Mouse (Mus musculus) intestine, embryonic 16.5 days (tissue): ENCODE measurements around the gene Hsd3b1. TPM values are rescaled to one million over a fixed set of nuclear protein-coding genes. Genes with fewer than 3 reads are reported as not detected.
A peak's percentile ranks its signal among the peaks of the same experiment; 100 is the strongest.

Source experiments
- ATAC-seq: fragments of 200-750 bp; cut with Nextera tagmentation; 2 replicates; pipeline ENCODE4 v1.8.0; 2017; ENCODE audit warnings: moderate TSS enrichment, moderate library complexity
- H3K27ac ChIP-seq: fragments of 300-500 bp; sonication (generic); 2 replicates; pipeline ENCODE4 v1.5.1; 2014; ENCODE audit warnings: mild to moderate bottlenecking, low read length
- H3K27me3 ChIP-seq: fragments of 300-500 bp; sonication (generic); replicated peaks from 2 replicates; pipeline ENCODE4 v1.6.1; 2014; ENCODE audit warnings: low read length, control low read depth, mixed read lengths; ENCODE audit not compliant: control insufficient read depth, insufficient read depth
- H3K36me3 ChIP-seq: fragments of 300-500 bp; sonication (generic); 2 replicates; pipeline ENCODE4 v1.6.1; 2014; ENCODE audit warnings: low read length, control low read depth; ENCODE audit not compliant: control insufficient read depth, insufficient read depth
- H3K4me1 ChIP-seq: fragments of 300-500 bp; sonication (generic); 2 replicates; pipeline ENCODE4 v1.6.1; 2014; ENCODE audit warnings: low read length, control low read depth, mixed read lengths; ENCODE audit not compliant: control insufficient read depth, insufficient read depth
- H3K4me2 ChIP-seq: fragments of 300-500 bp; sonication (generic); 2 replicates; pipeline ENCODE4 v1.6.1; 2014; ENCODE audit warnings: low read depth, low read length, control low read depth
- H3K4me3 ChIP-seq: fragments of 300-500 bp; sonication (generic); 2 replicates; pipeline ENCODE4 v1.5.1; 2014; ENCODE audit warnings: mild to moderate bottlenecking, low read length
- H3K9ac ChIP-seq: fragments of 300-500 bp; sonication (generic); 2 replicates; pipeline ENCODE4 v1.6.1; 2014; ENCODE audit warnings: low read depth, low read length
- H3K9me3 ChIP-seq: fragments of 300-500 bp; sonication (generic); 2 replicates; pipeline ENCODE4 v1.6.1; 2016; ENCODE audit warnings: low read length, control low read depth; ENCODE audit not compliant: control insufficient read depth
- WGBS: fragments of 180-500 bp; shearing (Covaris S2); extraction: QIAGEN DNeasy Blood & Tissue Kit; methylation state at CpG from one replicate; pipeline ENCODE4 v1.1.7; 2014; 5-methylcytosine and 5-hydroxymethylcytosine counted together
- polyA plus RNA-seq: library from polyadenylated mRNA; unstranded; fragments of >200 nt; fragmentation: Nextera tagmentation; extraction: Ambion mirVana; gene quantifications from 2 replicates; pipeline ENCODE4 v1.2.1, GENCODE M21; 2015

The Hsd3b1 gene
- 0.67 and 16.6 TPM in 2 replicates for polyA plus RNA-seq

GRCm38 (mm10) chr3:98859576-98859975 lies at the start of gene Hsd3b1:
TSS of gene Hsd3b1 (minus strand) at chr3:98859794.
- Histone ChIP-seq H3K9ac (no peak within 1 kb of the TSS), H3K4me1 (no peaks in the 10 kb centered on the region; the same call in 1 of the 2 replicates), H3K27ac (no peak within 1 kb of the TSS), H3K27me3 (no peaks in the 10 kb centered on the region), H3K36me3 (no peaks in the 10 kb centered on the region), H3K4me3 (no peak within 1 kb of the TSS), H3K9me3 (no peaks in the 10 kb centered on the region), H3K4me2 (no peak within 1 kb of the TSS)
- ATAC-seq, result 0 out of 2 replicates have a peak, but pooled peaks have one; percentile 27
- 68% methylated on average over 3 of the region's 3 CpGs for WGBS

DNA sequence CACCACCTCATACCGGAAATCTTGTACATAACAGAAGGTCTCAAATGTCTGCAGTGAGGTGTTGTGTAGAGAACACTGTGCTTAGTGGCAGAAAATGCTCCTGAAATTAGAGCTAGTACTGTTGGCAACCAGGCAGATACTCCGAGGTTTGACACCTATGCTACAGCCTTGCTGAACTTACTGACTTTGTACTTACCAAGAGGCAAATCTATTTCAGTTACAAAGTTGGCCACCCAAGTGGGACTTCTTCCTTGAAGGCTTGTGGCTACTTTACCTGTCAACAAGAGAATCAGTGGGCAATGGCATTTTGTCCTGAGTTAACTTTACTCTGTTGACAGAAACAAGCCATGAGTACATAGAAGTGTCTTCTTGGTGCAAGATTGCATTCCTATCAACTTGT lies 38.0 kb upstream of the Hsd3b1 start:
- ATAC-seq, result no peak
- WGBS, result 95% methylated on average over 2 of the region's 2 CpGs
- H3K9me3 ChIP-seq, result no peaks in the 10 kb centered on the region
- no peak overlapping the region for H3K4me2 ChIP-seq
- no peak overlapping the region for H3K4me3 ChIP-seq
- H3K27me3 ChIP-seq, result no peaks in the 10 kb centered on the region
- H3K27ac ChIP-seq, result no peak overlapping the region
- H3K4me1 ChIP-seq, result 0 out of 2 replicates have a peak, but pooled peaks cover 3% of the 10 kb centered on the region
- H3K36me3 ChIP-seq, result no peaks in the 10 kb centered on the region
- H3K9ac ChIP-seq, result no peak overlapping the region

- Histone ChIP-seq H3K9me3 (no peaks in the 10 kb centered on the region), H3K27ac (no peak overlapping the region), H3K4me3 (no peak overlapping the region), H3K4me2 (no peak overlapping the region), H3K9ac (no peak overlapping the region), H3K36me3 (no peaks in the 10 kb centered on the region), H3K27me3 (no peaks in the 10 kb centered on the region), H3K4me1 (0 out of 2 replicates have a peak, but pooled peaks cover 3% of the 10 kb centered on the region)
- ATAC-seq, result 0 out of 2 replicates have a peak, but pooled peaks have one; percentile 19
- WGBS, result 43% methylated on average over 10 of the region's 10 CpGs
Observed at GRCm38 (mm10) chr3:98895071-98895601, 35.5 kb upstream of the Hsd3b1 start.

DNA sequence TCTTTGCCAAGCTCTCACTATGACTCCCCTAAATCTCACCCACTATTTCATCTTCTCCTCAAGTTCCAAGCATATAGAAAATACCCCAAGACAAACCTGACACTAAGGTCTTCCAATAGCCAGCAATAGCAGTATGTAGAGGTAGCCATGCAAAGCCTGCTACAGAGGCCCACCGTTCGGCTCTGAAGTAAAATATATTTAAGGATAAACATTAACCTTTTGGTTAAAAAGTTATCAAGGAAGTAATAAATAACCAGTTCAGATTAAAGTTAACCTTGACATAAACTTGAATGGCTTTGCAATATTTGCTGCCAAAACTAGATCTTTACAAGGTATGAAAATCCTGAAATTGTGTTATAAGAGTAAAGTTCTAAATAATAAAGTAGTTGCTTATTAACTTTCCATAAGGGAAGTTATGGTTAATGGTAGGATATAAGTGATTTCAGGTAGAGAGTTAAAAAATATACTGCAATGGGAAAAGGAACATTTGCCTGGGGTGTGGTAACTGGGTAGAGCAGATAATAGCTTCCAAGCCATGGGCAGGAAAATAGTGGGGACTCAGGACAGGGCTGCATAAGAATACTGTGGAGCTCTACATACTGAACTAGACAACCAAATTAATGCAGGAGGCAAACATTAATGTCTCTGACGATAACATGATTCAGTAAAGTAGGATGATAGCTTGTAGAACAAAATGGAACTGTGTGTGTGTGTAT lies 33.6 kb upstream of the Hsd3b1 start, which contains the start of gene Hao2:
Hao2 (minus strand) TSS at position 183 of the 716 bp plus-strand sequence.
- 52% methylated on average over 3 of the region's 3 CpGs for WGBS
- Histone ChIP-seq H3K36me3 (no peaks in the 10 kb centered on the region), H3K9ac (peak within 1 kb of the TSS; percentile 24; the same call in 1 of the 2 replicates), H3K27me3 (no peaks in the 10 kb centered on the region), H3K9me3 (no peaks in the 10 kb centered on the region), H3K27ac (peak within 1 kb of the TSS; percentile 77), H3K4me1 (0 out of 2 replicates have a peak, but pooled peaks cover 3% of the 10 kb centered on the region), H3K4me3 (peak within 1 kb of the TSS; percentile 39), H3K4me2 (peak within 1 kb of the TSS; percentile 34)
- peak; percentile 88 for ATAC-seq

DNA sequence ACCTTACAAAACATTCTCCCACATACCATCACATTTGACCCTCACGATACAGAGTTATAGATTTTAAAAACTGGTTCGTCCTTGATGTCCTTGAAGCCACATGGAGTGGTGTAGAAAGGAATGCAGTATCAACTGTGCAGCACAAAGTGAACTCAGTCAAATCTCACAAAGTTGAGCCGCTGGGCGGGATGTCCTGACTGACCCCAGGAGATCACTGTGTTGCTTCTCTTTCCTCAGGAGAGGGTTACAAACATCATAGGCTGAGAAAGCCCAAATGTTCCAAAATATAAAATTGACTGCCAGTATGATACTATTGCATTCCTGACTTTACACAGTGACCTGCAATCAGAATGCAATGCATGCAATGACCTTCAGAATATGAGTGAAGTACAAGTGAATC lies 30.8 kb upstream of the Hsd3b1 start:
- Histone ChIP-seq H3K4me2 (no peak overlapping the region), H3K27me3 (no peaks in the 10 kb centered on the region), H3K9me3 (no peaks in the 10 kb centered on the region), H3K4me3 (no peak overlapping the region), H3K27ac (no peak overlapping the region), H3K9ac (no peak overlapping the region), H3K36me3 (no peaks in the 10 kb centered on the region), H3K4me1 (0 out of 2 replicates have a peak, but pooled peaks cover 3% of the 10 kb centered on the region)
- ATAC-seq, result no peak
- WGBS, result 85% methylated on average over 4 of the region's 4 CpGs

GRCm38 (mm10) chr3:98888206-98888605 lies 28.6 kb upstream of the Hsd3b1 start:
- no peak overlapping the region for H3K9ac ChIP-seq
- H3K27ac ChIP-seq, result no peak overlapping the region
- H3K4me1 ChIP-seq, result no peaks in the 10 kb centered on the region
- H3K9me3 ChIP-seq, result no peaks in the 10 kb centered on the region
- H3K27me3 ChIP-seq, result no peaks in the 10 kb centered on the region
- no peak overlapping the region for H3K4me2 ChIP-seq
- H3K4me3 ChIP-seq, result no peak overlapping the region
- no peaks in the 10 kb centered on the region for H3K36me3 ChIP-seq
- no peak for ATAC-seq
- WGBS, result 73% methylated on average over 2 of the region's 2 CpGs

DNA sequence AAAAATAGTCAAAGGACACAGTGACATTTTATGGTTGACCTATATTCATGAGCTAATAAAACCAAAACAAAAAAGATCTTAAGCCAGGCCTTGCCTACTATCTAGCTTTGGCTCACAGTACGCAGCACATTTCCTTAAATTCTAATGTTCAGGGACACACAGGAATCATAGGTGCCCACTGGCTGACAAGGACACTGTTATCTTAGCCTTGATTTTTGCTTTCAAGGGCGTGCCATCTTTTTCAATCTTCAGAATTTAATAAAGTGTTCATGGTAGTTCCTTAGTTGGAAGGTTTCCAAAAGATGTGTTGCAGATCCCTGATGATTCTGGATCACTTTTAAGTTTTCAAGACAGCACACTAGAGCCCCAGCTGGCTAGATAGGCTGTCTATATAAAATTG lies 21.2 kb upstream of the Hsd3b1 start:
- H3K9ac ChIP-seq, result no peak overlapping the region
- no peaks in the 10 kb centered on the region for H3K4me1 ChIP-seq
- ATAC-seq, result no peak
- H3K27me3 ChIP-seq, result no peaks in the 10 kb centered on the region
- no peaks in the 10 kb centered on the region for H3K36me3 ChIP-seq
- H3K9me3 ChIP-seq, result no peaks in the 10 kb centered on the region
- WGBS, result 88% methylated on average over 2 of the region's 2 CpGs
- H3K4me2 ChIP-seq, result no peak overlapping the region
- H3K4me3 ChIP-seq, result no peak overlapping the region
- no peak overlapping the region for H3K27ac ChIP-seq

DNA sequence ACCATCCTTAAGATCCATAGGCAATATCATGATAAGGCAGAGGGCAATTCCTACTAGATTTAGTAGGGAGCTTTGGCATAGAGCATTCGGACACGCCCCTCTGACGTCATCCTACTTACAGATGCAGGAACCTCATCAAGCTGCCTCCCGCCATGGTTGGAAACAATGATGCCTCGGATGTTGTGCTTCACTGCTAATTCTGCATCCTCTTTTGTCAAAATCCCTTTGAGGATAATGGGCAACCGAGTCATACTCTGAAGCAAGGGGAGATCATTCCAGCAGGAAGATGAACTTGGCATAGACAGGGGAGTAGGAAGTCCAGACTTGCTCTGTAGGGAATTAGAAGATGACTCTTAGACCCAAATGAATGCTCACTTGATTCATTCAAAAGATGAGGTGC lies 20.6 kb upstream of the Hsd3b1 start:
- Histone ChIP-seq H3K4me3 (no peak overlapping the region), H3K9me3 (no peaks in the 10 kb centered on the region), H3K9ac (no peak overlapping the region), H3K36me3 (no peaks in the 10 kb centered on the region), H3K27me3 (no peaks in the 10 kb centered on the region), H3K4me2 (no peak overlapping the region), H3K27ac (no peak overlapping the region), H3K4me1 (no peaks in the 10 kb centered on the region)
- ATAC-seq, result no peak
- WGBS, result 70% methylated on average over 6 of the region's 6 CpGs

DNA sequence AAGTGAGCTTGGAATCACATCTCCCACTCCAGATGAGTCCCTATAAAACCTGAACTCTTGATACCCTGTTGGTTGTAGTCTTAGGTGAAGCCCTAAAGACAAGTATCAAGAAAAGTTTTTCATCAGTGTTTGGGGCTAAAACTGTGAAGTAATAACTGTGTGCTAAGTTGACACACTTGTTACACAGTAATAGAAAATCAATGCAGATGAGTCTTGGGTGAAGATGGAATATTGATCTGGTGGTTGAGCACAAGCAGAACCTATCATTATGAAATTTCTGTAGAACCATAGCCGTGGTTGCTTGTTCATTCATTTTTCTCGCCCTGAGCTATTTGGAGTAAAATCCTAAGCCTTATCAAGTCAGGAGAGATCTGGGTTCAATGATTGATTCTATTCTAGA lies 8.6 kb upstream of the Hsd3b1 start:
- H3K9me3 ChIP-seq, result no peaks in the 10 kb centered on the region
- no peak for ATAC-seq
- WGBS, result 80% methylated on average over 2 of the region's 2 CpGs
- no peaks in the 10 kb centered on the region for H3K36me3 ChIP-seq
- no peaks in the 10 kb centered on the region for H3K27me3 ChIP-seq
- H3K4me1 ChIP-seq, result no peaks in the 10 kb centered on the region
- H3K4me2 ChIP-seq, result no peak overlapping the region
- no peak overlapping the region for H3K4me3 ChIP-seq
- no peak overlapping the region for H3K27ac ChIP-seq
- no peak overlapping the region for H3K9ac ChIP-seq
